Mouse (Mus musculus): ENCODE results near the gene Clcn2.
A peak's percentile ranks its signal among the peaks of the same experiment; 100 is the strongest.
"Not testable (repeated sequence)": the region's sequence is repeated elsewhere in the genome, so short reads cannot be mapped to it uniquely, and the experiment has no call there.

Gene Clcn2

GRCm38 (mm10) chr16:20701729-20702521 is 15.6 kb downstream of the Clcn2 start:
- no peak for DNase-seq (ENCODE audit: low read depth, low spot score)

- DNase-seq (ENCODE audit: low read depth, low spot score), result no peak
These were observed 16.2 kb downstream of the Clcn2 start for GRCm38 (mm10) chr16:20701316-20701715.

GRCm38 (mm10) chr16:20700036-20700435 is 17.5 kb downstream of the Clcn2 start:
- DNase-seq (ENCODE audit: low read depth, low spot score), result no peak

GRCm38 (mm10) chr16:20699266-20699665 is 18.3 kb downstream of the Clcn2 start:
- no peak for DNase-seq (ENCODE audit: low read depth, low spot score)

- DNase-seq (ENCODE audit: low read depth, low spot score), result no peak
These were observed 21.8 kb downstream of the Clcn2 start for GRCm38 (mm10) chr16:20695622-20696323.

GRCm38 (mm10) chr16:20694781-20695180 is 22.8 kb downstream of the Clcn2 start:
- no peak for DNase-seq (ENCODE audit: low read depth, low spot score)

GRCm38 (mm10) chr16:20693111-20693701 is 24.3 kb downstream of the Clcn2 start, which contains the start of gene Fam131a:
Gene Fam131a, plus strand, starts transcription at chr16:20693241.
- no peak for DNase-seq (ENCODE audit: low read depth, low spot score)

- DNase-seq (ENCODE audit: low read depth, low spot score), result no peak
These were observed 25.1 kb downstream of the Clcn2 start for GRCm38 (mm10) chr16:20692241-20692965.

GRCm38 (mm10) chr16:20691617-20692016 is 25.9 kb downstream of the Clcn2 start:
- DNase-seq (ENCODE audit: low read depth, low spot score), result no peak

GRCm38 (mm10) chr16:20690774-20691173 is 26.8 kb downstream of the Clcn2 start:
- DNase-seq (ENCODE audit: low read depth, low spot score), result no peak

GRCm38 (mm10) chr16:20677974-20678675 is 39.4 kb downstream of the Clcn2 start:
- DNase-seq (ENCODE audit: low read depth, low spot score), result no peak

- DNase-seq (ENCODE audit: low read depth, low spot score), result no peak
These were observed 40.2 kb downstream of the Clcn2 start for GRCm38 (mm10) chr16:20677380-20677779.

- DNase-seq (ENCODE audit: low read depth, low spot score), result no peak
These were observed 40.8 kb downstream of the Clcn2 start for GRCm38 (mm10) chr16:20676702-20677101.

GRCm38 (mm10) chr16:20675213-20675612 is 42.3 kb downstream of the Clcn2 start:
- DNase-seq (ENCODE audit: low read depth, low spot score), result no peak

GRCm38 (mm10) chr16:20673706-20674303 is 43.7 kb downstream of the Clcn2 start:
- no peak for DNase-seq (ENCODE audit: low read depth, low spot score)

- no peak for DNase-seq (ENCODE audit: low read depth, low spot score)
These were observed 44.4 kb downstream of the Clcn2 start for GRCm38 (mm10) chr16:20672965-20673705.

- DNase-seq (ENCODE audit: low read depth, low spot score), result peak; percentile 91
These were observed 45.0 kb downstream of the Clcn2 start for GRCm38 (mm10) chr16:20672500-20672902.

GRCm38 (mm10) chr16:20671886-20672285 is 45.7 kb downstream of the Clcn2 start:
- DNase-seq (ENCODE audit: low read depth, low spot score), result no peak

- DNase-seq (ENCODE audit: low read depth, low spot score), result no peak
These were observed 47.3 kb downstream of the Clcn2 start for GRCm38 (mm10) chr16:20670291-20670690.

GRCm38 (mm10) chr16:20668013-20668412 is 49.5 kb downstream of the Clcn2 start, which contains the start of gene Eif4g1:
Gene Eif4g1, plus strand, starts transcription at chr16:20668313.
- DNase-seq (ENCODE audit: low read depth, low spot score), result not testable (repeated sequence)

All from WW6 (cell line).